Mouse (Mus musculus): ENCODE results near the gene Gpr152.

Gpr152 gene

DNA sequence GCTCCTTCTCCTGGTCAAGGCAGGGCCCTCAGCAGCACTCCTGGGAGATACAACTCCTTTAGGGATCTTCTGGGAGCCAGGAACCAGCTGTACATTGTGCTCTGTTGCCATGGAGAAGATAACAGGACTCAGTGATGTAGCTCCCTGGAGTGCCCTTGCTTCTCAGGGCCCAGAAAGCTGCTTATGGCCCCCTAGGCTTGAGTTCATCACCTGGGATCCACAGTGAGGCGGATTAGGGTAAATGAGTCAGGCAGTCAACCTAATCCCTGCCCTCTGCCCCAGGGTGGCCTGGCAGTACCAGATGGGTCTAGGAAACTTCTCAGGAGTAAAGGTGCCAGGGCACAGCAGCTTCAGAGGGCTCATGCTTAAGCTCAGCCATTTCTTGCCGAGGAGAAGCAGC lies at the start of gene Gpr152:
Gene Gpr152 (plus strand): TSS at position 342 of the 400 bp plus-strand sequence.
- DNase-seq = no peak

DNA sequence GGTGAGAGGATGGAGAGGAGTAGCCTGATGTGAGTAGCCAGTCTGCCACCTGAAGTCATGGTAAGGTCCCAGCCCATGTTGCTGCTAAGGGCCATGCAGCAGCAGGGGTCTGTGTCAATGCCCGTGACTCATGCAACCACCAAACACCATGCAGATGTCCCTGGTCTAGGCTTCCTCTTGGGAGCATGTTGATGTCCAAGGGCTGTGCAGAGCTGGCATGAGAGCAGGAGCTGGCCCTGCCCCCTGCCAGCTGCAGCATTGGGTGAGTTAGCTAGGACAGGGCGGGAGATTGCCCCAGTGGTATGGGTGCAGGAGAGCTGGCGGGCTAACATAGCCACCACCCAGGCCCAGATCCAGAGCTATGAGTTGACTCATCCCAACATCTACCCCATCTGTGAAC lies 49.1 kb upstream of the Gpr152 start:
- DNase-seq = no peak

DNA sequence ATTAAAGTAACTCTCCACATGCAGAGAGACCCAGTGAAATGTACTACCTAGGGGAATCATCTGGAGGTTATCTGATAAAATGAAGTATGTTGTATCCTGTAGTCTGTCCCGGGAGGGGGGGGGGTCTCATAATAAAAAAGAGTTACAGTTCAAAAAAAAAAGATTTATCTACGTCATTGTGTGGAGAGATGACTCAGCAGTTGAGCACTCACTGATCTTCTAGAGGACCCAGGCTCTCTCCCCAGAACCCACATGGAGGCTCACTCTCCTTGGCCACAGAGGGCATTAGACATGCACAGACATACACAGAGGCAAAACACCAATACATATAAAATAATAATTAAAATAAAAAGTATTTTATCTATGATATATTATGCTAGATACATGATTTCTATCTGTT lies 48.2 kb upstream of the Gpr152 start:
- DNase-seq = no peak

DNA sequence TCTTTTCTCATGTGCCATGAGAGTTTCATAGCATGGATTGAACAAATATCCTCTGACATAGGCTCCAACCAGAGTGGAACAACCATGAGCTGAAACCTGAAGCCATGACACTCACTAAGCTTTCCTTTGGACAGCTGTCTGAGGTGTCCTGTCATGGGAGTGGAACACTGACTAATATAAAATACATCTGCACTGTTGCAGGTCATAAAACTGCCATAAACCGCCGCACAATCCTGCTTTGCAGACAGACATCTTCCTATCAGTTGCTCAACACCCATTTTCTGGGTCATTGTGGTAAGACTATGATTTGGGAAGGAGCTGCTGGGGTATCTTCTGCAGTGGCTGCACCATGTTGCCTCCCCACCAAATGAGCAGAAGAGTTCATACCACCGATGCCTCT lies 46.8 kb upstream of the Gpr152 start:
- no peak for DNase-seq

DNA sequence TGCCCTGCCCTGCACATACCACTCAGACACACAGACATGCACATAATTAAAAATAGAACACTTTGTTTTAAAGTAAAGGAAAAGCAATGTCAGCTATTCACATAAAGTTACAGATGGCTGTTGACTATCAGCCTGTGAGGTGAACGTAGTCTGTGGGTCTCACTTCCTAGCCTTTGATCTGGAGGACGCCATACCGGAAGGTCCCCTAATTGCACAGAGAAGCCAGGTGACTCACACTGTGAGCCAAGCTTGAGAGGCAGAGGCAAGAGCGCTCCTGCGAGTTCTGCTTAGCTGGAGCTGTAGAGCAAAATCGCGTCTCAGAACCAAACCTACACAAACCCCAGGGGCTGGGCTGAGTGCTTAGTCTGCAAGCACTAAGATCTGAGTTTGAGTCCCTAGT lies 45.8 kb upstream of the Gpr152 start:
- no peak for DNase-seq

DNA sequence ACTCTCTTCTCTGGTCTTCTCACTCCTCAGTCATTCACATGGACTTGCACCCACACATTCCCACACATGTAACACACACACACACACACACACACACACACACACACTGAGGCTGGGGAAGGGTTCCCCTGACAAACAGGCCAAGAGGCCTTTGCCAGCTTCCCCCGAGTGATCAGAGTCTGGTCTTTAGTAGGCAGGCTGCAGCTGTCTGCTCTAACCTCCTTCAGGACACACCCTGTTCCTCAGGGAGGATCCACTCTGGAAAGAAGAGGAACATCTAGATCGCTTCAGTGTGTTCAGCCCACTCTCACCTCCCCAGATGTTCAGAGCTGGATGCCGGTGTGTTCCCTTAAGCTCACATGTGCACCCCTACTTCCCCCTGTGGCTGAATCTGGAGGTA lies 45.2 kb upstream of the Gpr152 start:
- DNase-seq = no peak

DNA sequence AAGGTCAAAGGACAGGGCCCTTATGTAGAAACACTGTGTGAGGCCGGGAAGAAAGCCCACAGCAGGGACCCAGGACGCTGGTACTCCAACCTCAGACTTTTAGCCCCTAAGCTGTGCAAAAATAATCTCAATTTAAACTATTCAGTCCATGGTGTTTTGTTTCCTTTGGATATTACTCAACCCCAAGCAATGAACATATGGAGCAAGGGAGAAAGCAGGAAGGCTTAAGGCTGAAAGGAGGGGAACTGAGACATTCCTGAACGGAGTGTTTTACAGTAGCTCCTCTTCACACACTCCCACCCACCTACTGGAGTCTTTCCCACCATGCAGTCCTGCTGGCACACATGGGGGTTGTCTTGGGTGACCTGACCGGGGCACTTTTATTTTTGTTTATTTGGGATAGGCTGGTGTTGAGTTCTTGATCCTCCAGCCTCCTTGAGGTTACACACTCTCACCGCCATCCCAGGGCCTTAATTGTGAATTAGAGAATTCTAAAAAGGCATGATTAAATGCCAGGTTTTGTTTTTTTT lies 44.7 kb upstream of the Gpr152 start:
- no peak for DNase-seq

DNA sequence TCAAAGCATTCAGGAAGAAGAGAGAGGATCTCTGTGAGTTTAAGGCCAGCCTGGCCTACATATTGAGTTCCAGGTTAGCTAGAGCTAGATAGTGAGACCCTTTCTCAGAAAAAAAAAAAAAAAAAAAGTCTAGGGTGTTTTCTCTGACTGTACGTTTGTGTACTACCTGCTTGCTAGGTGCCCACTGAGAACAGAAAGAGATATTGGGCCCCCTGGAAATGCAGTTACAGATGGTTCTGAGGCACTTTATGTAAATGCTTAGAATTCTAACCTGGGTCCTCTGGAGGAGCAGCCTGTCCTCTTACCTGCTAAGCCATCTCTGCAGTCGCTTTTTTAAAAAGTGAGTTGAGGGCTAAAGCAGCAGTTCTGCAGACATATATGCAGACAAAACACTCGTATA lies 43.8 kb upstream of the Gpr152 start:
- DNase-seq = no peak

DNA sequence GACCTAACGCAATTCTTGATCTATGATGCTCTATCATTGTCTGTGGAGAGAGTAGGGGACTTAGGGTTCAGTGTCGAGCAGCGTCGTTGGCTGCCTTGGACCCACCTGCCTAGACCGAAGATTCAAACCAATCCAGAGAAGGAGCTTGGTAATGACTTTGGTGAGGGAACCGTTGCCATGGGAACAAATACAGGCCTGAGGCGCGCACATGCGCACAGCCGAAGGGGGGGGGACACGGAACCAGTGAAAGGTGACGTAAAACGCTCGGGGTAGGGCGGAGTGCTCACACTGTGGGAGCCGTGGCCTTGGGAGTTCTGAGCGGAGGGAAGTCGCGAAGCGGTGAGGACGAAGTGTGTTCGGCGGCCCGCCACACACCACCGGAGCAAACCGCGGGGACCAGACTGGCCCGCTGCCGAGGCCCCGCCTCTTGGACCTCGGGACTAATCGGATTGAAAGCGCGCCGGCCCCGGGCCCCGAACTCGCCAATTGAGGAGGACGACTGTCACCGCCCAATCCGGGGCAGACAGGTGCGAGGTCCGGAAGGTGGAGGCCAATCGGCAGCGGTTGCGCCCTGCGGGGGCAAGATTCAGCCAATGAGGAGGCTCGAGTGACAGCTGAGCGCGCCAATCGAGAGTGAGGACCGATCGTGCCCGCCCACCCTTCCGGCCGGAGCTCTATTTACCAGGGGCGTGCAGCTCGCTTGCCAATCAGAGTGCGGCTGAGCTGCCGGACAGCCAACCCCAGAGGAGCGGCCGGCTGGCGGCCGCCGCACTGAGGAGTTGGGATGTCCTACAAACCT lies 42.7 kb upstream of the Gpr152 start, which contains the start of gene Cdk2ap2:
Gene Cdk2ap2 (plus strand): TSS at position 541 of the 799 bp plus-strand sequence.
- peak; percentile 100 for DNase-seq

DNA sequence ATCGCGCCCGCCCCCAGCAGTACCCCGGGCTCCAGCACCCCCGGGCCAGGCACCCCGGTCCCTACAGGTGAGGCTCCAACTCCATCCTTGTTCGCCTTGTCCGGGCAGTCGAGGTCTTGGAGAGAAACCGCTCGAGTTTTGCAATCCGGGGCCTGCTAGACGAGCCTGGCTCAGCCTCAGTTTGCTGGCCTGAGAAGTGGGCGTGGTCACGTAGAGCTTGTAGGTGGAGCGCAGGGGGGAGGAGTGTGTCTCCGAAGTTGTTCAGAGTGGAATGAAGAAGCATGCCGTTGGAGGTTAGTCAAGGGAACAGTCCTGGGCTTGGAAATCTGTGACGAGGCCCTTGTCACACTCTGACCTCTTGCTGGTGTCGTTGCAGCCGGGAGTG lies 42.2 kb upstream of the Gpr152 start:
- DNase-seq = peak; percentile 75

DNA sequence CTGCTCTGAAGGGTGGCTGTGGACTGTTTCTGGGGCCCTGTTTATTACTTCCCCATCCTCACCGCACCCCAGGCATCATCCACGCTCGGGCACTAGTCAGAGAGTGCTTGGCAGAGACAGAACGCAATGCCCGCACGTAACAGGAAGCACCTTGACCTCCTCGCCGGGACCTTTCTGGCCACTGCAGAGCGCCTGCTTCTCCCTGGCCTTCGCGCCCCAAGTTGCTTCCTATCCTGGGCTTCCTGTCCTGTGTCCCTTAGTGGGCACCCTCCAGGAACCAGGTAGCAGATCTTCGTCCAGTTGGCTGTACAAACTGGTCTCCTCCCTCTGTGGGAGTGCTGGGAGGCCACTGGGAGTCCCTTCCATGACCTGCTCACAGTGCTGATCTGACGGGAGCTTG lies 41.2 kb upstream of the Gpr152 start:
- no peak for DNase-seq

DNA sequence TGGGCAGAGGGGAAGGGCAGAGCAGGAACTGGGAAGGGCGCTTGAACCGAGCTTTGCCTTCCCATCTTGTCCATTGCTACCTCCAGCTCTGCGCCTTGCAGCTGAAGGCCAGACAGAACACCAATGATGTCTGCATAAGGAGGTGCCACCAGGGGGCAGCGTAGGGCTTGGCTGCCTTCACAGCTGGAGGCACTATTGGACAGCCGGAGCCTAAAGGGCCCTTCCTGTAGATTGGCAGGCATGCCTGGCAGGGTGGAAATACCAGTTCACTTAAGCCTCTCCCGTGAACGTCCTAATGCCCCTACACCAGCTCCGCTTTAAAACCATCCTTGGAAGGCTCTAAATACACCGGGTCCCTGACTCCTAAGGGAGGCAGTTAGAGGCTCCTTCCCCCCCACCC lies 40.5 kb upstream of the Gpr152 start:
- DNase-seq = peak; percentile 92

DNA sequence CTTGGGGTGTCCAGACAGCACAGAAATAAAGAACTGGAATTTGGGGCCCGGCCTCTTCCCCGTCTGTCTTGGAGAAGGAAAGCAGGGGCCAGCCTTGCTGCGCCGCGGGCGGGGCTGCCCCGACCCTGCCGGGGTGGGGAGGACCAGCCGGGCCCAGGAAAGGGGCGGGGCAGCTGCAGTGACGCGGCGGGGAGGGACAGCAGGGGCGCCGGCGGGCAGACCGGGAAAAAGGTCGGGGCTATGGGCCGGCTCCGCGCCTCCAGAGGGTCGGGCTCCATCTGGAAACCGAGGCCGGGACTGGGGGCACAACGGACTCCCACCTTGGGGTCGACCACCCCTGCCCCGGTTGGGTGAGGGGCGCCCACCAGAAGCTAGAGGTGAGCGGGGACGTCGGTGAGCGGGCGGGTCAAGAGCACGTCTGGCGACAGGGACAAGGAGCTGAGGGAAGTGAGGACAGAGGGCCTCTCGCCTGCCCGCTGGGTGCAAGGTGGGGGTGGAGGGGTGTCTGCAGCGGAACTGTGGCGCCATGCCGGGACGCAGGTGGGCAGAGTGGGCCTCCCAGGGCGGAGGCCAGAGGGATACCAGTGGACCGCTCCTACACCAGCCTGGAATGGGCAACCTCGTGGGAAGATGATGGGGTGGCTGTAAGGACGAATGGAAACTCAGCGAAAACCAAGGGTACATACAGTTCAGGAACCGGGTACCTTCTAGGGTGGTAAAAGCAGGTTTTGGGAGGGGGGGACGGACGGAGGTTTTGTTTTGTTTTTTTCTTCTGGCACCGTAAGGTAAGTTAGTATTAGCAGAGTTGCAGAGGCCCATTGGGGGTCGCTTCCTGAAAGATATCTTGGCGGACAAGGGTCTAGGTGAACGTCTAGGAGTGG lies 39.5 kb upstream of the Gpr152 start, which contains the start of gene Pitpnm1:
Gene Pitpnm1 (plus strand): TSS at position 162 of the 881 bp plus-strand sequence.
- DNase-seq = no peak

DNA sequence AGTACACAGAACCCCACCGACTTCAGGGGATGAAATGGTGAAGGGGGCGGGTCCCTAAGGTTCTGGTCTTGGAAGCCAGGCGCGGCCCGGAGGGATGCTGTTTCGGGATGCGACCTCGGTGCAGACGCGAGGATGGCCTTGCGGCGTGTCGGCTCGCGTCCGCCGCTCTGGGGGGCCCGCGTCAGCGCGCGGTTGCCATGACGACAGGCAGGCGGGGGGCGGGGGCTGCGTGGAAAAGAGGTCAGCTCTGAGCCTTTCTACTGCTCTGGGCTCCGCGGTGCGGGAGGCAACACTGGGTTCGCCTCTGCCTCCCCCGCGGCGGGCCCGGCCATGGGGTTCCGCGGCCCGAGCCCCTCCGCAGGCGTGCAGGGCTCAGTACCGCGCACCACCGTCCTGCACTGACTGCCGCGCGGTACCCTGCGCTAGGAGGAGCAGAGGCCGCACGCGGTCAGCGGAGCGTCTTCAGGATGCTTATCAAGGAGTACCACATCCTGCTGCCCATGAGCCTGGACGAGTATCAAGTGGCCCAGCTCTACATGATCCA lies 38.8 kb upstream of the Gpr152 start:
- DNase-seq = peak; percentile 80

DNA sequence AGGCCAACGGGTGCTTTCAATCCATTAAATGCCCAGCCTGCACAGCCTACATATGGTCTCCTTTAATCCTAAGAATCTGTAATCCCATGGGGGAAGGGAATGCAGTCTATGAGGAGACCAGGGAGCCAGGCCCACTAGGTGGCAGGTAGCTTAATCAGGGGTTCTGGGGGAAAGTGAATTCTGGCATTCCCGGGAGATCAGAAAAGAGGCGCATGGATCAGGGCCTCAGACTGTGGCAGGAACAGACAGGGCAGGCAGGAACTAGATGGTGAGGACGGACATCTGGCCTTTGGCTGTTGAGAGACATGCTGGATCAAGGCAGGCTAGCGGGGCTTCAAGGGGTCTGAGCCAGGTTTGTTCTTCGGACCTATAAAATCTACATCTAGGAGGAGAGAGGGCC lies 38.1 kb upstream of the Gpr152 start:
- DNase-seq = no peak

DNA sequence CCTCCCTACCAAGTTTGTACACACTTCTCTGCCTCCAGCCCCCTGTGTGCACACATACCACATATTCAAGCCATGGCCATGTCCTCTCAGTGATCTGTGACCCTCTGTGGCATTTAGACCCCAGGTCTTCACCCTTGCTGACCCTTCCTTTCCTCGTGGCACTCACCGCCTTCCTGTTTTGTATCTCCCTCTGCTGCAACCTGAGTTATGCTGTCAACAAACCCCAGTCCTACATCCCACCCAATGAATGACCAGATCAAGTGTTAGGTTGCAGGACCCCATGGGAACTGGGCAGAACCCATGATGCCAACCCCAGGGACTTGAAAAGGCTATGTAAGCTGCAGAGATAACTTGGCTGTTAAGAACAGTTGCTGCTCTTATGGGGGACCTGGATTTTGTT lies 37.5 kb upstream of the Gpr152 start:
- no peak for DNase-seq

DNA sequence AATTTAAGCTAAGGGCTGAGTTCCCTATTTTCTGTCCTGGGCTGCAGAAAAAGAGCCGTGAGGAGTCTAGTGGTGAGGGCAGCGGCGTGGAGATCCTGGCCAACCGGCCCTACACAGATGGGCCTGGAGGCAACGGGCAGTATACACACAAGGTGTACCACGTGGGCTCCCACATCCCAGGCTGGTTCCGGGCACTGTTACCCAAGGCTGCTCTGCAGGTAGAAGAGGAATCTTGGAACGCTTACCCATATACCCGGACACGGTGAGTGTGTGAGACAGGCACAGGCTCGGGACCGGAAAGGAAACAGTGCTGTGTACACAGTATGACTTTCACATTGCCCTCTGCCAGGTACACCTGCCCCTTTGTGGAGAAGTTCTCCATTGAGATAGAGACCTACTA lies 37.0 kb upstream of the Gpr152 start:
- no peak for DNase-seq

DNA sequence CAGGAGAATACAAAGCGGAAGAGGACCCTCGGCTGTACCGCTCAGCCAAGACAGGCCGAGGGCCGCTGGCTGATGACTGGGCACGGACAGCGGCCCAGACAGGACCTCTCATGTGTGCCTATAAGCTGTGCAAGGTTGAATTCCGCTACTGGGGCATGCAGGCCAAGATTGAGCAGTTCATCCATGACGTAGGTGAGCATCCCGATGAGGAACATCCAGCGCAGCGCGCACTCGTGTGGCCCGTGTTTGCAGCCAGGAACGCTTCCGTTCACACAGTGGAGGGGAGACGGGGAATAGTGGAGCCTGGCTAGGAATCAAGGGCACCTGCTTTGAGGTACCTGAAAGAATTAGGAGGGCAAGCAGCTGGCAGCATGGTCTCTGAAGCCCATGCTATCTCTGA lies 36.3 kb upstream of the Gpr152 start:
- DNase-seq = no peak

DNA sequence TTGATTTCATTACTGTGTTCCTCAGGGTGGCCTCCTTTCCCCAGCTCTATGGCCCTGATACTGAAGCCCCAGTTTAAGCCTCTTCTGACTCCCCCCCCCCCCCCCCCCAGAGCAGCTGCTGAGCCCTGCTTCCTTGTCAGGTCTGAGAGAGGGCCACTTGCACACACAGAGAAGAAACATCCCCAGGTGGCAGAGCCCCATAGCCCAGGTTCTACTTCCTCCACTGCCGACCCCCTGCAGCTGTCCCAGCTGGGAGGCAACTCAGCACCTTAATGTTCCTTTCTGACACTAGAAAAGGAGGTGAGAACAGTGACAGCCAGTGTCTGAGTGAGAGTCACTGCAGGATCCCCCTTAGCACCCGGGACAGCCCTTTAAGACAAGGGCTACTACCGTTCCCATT lies 35.8 kb upstream of the Gpr152 start:
- no peak for DNase-seq

DNA sequence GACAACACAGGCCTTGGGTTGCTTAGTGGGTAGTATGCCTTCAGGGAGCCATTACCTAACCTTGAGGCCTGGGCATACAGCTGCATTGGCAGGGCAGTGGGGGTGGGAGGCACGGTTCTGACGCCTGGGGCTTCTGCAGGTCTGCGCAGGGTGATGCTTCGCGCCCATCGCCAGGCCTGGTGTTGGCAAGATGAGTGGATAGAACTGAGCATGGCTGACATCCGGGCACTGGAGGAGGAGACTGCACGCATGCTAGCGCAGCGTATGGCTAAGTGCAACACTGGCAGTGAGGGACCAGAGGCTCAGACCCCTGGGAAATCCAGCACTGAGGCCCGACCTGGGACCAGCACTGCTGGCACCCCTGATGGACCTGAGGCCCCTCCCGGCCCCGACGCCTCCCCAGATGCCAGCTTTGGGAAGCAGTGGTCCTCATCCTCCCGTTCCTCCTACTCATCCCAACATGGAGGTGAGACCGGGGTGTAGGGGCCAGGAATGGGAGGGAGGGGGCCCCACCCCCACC lies 34.9 kb upstream of the Gpr152 start:
- no peak for DNase-seq

DNA sequence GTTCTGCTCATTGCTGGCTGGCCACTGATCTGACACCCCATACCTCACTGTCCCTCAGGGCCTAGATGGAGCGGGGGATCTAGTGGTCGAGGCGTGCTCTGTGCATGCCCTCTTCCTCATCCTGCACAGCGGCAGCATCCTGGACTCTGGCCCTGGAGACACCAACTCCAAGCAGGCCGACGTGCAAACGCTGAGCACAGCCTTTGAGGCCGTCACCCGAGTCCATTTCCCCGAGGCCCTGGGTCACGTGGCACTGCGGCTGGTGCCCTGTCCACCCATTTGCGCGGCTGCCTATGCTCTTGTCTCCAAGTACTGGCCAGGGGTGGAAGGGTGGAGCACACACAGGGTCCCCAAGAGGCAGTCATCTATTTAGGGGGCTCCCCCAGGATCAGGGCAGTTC lies 32.9 kb upstream of the Gpr152 start:
- no peak for DNase-seq

DNA sequence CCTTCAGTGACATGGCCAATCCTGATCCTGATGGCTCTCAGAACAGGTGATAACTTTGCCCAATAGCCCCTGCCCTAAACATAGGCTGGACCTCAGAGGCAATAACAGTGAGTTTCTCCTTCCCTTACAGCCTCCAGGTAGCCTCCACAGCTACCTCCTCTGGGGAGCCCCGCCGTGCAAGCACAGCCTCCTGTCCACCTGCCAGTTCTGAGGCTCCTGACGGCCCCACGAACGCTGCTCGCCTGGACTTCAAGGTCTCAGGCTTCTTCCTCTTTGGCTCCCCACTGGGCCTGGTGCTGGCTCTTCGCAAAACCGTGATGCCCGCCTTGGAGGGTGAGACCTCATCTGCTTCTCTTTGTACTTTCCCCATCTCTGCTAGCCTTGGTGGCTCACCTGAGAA lies 31.1 kb upstream of the Gpr152 start:
- DNase-seq = no peak
